Mouse (Mus musculus) spleen, adult 12 weeks (tissue): ENCODE measurements around the gene Gm10134.
"Not testable (repeated sequence)": the region's sequence is repeated elsewhere in the genome, so short reads cannot be mapped to it uniquely, and the experiment has no call there.

ENCODE experiments used
- DNase-seq: peaks from one replicate; pipeline ENCODE4 v3.0.0; 2022; ENCODE audit warnings: low spot score

Gm10134 gene

GRCm38 (mm10) chr2:28504676-28505075 lies 1.2 kb upstream of the Gm10134 start:
- no peak for DNase-seq

GRCm38 (mm10) chr2:28506291-28506690 lies 396 bp downstream of the Gm10134 start:
- DNase-seq = no peak

DNA sequence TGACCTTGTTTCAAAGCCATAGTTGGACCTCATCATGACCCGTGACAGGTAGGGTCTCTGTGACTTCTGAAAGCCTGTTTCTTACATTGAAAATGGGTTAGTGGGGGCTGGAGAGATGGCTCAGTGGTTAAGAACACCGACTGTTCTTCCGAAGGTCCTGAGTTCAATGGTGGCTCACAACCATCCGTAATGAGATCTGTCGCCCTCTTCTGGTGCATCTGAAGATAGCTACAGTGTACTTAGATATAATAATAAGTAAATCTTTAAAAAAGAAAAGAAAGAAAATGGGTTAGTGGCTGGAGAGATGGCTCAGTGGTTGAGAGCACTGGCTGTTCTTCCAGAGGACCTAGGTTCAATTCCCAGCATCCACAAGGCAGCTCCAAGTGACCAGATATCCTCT lies 5.7 kb downstream of the Gm10134 start:
- DNase-seq = not testable (repeated sequence)

GRCm38 (mm10) chr2:28512798-28513401 lies 7.0 kb downstream of the Gm10134 start, which contains the start of gene Ralgds:
Gene Ralgds, plus strand, starts transcription at chr2:28513125.
- DNase-seq = no peak

DNA sequence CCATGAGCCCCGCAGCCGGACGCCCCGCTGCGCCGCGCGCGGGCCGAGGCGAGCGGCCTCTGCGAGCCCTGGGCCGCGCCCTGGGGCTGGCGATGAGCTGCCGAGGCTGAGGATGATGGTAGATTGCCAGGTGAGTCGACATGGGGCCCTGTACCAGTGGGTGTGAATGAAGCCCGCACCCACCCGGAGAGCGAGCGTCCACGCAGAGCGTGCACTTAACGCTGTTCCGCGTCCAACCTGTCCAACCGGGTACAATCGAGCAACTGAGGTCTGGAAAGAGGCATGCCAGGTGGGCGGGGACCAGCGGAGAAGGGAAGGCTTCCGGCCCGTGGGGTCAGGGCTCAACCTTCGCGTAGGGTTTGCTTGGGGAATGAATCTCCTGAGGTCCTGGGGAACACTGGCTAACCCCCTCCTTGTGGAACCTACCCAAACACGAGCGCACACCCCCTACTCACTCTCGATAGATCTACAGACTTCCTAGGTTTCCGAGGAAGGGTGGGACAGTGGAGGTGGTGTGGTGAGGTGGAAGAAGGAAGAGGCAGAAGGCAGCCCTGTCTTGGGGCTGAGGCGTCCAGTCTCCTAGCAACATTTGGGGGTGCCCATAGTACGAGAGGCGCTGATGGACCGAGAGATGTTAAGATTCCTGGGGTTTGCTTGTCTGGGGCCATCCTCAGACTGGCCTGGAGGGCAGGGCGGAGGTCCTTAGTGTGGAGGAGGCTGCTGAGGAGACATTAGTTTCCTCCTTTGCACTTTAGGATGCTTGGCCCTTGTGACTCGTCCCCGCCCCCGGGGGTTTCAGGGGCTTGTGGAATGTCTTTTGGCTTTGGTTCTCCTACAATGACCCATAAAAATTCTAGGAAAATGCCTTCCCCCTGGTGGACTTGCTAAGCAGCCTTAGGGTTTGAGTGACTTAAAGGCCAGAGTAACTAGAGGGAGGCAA lies 7.8 kb downstream of the Gm10134 start:
- no peak for DNase-seq

DNA sequence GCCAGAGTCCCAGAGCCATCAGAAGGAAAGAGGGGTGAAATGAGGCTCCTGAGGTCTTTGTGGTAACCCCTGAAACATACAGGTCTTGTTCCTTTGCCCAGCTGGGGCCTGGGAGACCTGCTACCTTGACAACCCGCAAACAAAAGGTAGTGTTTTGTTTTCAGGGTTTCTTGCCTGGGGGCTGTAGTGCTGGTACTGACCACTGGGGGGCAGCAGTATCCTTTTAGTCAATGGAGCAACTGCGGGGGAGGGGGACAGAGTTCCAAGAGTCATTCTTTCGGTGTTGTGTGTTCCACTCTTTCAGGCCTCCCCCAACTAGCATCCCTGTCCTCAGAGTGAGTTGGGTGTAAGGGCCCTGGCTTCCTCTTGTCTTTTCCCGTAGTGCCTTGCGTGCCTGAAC lies 8.6 kb downstream of the Gm10134 start:
- DNase-seq = peak; percentile 70

GRCm38 (mm10) chr2:28517206-28517909 lies 11.5 kb downstream of the Gm10134 start:
- DNase-seq = peak; percentile 55

GRCm38 (mm10) chr2:28518231-28518630 lies 12.3 kb downstream of the Gm10134 start:
- DNase-seq = no peak

DNA sequence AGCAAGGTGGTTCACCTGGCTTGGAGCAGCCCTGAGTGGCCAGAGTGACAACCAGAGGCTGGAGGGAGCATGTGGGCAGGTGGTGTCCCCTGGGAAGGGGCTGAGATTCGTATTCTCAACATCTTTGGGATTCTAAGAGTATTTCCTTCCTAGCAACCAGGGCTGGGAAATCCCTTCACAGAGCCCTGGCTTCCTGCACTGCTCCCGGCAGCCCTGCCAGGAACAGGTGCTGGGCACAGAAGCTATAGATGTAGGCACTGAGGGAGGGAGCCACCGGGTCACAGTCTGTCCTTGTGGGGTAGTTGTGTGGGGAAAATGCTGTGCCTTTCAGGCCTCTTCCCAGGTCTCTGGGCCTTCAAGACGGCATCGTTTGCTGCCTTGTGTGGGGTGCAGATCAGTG lies 14.7 kb downstream of the Gm10134 start:
- no peak for DNase-seq

DNA sequence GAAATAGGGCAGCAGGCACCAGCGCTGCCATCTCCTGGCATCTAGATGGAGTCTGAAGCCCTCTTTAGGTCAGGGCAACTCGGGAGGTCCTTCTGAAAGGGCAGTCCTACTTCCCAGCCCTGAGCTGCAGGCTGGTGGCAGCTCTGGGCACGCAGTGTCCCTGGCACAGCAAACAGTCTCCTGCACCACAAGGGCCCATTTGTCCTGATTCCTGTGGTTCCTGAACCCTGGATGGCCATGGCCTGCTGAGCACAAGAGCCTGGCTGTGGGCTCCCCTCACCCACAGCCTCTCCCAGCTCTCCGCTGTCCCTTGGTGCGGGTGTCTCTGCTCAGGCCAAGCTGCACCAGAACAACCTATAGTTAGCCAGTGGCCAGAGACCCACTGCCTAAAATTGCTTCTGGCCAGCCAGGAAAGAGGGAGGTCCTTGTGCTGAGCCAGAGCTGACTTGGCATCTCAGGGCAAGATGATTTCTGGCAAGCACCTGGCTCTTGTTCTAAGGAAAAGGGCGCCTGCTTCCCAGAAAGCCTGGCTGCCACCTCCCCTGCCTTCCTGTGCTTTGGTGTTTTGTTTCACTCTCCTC lies 15.8 kb downstream of the Gm10134 start:
- DNase-seq = no peak

- no peak for DNase-seq
Measured at GRCm38 (mm10) chr2:28522166-28522565, 16.3 kb downstream of the Gm10134 start.

DNA sequence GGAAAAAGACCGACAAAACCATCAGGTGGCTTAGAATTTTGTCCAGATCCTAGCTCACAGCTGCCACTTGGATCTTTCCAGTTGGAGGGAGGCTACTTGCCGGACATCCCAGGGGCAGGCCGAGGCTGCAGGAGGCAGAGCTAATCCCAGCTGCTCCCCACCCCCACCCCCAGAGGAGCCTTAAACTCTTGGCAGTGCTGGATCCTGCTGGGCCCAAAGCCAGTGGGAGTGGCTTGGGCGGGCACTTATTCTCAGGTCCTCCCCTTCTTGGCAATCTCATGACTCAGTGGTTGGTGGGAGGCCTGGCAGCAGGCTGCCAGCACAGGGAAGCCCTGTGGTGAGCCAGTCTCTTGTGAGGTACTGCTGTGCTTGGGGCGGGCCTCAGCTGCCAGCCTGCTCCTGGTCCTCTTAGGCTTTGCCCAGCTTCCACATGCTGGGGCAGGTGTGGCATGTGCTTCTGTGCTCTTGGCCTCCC lies 17.8 kb downstream of the Gm10134 start:
- DNase-seq = no peak

DNA sequence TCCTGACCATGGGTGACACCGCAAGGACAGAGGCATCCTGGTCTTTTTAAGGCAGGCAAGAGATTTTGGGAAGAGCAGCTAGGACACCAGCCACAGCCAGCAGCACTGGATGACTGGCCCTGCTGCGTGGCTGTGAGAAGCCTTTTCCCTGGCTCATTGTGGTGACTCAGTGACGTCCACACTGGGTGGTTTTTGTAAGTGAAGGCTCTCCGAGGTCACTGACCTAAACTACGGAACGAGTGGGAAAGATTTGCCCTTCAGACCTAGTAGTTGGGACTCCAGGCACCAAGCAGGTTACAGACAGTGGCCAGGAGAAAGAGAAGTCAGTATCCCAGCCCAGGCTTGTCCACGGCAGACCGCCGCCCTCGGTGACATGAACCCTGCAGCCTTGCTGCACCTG lies 18.5 kb downstream of the Gm10134 start:
- no peak for DNase-seq

DNA sequence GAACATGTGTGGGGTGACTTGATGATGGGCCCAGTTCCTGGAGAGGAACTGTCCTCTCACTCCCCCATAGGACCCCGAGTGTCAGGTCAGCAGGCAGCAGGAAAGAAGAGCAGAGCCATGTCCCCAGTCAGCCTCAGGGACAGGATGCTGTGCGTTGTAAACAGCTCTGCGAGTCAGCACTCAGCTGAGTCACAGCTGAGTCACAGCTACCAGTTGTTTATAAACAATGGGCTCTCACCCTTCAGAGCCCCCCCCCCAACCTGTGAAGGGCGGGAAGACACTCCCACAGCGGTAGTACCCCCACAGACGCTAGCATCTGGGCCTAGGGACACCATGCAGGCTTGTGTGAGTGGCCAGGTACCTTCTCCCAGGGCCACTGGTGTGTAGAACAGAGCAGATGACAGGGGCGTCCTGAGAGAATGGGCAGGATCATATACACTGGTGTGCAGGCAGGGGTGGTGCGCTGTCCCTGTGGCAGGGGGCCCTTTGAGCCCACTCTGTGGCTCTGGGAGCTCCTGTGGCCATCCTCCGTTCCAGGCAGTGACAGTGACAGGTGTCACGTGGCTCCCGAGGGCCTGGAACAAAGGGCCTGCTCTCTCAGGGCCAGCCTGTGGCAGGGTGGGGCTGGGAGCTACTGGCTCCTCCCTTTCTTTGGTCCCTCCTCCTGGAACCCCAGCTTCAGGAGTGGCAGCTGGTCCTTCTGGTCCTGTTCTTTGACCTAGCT lies 19.5 kb downstream of the Gm10134 start:
- no peak for DNase-seq

- peak; percentile 17 for DNase-seq
Measured at GRCm38 (mm10) chr2:28525943-28526876, 20.3 kb downstream of the Gm10134 start.

DNA sequence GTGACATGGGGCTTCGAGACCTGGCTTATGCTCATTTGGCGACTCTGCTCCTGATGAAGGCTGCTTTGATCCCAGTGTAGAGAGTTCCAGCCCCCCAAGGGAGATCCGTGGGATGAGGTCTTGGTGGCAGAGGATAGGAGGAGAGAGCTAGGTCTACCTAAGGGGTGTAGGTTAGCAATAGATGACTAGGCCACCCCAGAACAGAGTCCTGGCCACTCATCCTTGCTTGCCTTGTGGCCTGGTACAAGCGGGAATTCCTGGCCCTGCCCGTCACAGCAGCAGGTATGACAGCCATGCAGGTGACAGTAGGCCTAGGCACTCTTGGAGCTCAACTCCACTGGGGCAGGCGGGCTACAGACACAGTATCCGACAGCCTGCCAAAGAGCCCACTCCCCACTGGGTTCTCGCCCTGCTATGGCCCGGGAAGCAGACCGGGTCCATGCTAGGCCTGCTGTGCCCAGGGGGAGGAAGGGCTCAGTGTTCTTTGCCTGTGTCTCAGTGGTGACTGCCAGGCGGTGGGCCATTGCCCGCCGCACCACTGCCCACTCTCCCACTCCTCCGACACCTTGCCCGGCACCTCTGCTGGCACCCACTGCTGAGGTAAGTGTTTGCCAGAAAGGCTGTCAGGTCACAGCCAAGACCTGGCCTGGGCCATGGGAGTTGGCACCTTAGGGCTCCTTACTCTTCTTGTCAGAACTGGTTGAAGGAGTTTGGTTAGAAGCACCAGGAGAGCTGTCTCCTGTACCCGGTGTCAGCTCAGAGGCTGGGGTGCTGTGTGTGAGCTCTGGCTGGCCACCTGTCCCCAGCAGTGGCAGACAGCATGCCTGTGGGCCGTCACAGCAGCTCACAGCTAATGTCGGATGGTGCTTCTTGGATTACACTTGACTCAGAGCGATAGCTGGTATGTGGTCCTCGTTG lies 21.8 kb downstream of the Gm10134 start:
- DNase-seq = no peak

DNA sequence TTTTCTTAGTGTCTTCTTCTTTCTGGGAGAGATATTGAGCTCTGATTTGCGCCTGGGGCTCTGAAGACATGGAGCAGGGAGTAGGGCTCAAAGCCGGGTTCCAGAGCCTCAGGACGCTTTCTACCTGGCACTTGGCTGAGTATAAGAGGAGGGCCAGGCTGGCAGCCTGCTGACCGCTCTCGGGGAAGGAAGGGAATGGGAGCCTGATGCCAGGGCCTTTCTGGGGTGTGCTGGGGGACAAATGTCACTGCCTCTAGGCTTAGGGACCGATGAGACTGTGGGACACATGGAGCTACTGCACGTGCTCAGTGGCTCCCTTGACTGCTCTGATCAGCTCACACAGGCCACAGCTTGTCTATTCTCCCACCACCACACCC lies 22.4 kb downstream of the Gm10134 start:
- DNase-seq = no peak

- no peak for DNase-seq
Measured at GRCm38 (mm10) chr2:28529856-28530255, 24.0 kb downstream of the Gm10134 start.

DNA sequence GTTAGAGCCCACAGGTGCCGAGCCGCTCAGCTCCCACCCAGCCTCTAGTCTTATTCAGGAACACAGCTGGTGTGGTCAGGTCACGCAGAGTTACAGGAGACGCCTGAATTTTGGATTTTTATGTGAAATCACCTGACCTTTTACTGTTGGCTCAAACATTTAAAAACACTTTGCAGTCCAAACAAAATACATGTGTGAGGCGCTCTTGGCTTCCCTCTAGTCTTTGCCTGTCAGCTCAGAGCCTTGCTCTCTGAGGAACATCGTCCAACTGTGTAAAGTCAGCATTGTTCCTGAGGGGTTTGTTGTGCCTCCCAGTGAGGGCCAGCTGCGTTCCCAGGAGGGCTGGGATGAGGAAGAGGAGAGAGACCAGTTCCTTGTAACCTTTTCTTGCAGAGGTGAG lies 24.4 kb downstream of the Gm10134 start:
- no peak for DNase-seq
